Mouse (Mus musculus): ENCODE results near the gene Cbwd1.

The Cbwd1 gene

GRCm38 (mm10) chr19:24961172-24961962, at the start of gene Cbwd1:
TSS of gene Cbwd1 (minus strand) at chr19:24961610.
- DNase-seq = peak; percentile 98

GRCm38 (mm10) chr19:25008509-25008908, 47.1 kb upstream of the Cbwd1 start:
- DNase-seq = no peak

- no peak for DNase-seq
These were observed 45.3 kb upstream of the Cbwd1 start for GRCm38 (mm10) chr19:25006686-25007085.

- peak; percentile 46 for DNase-seq
These were observed 42.4 kb upstream of the Cbwd1 start for GRCm38 (mm10) chr19:25003810-25004209.

- DNase-seq = no peak
These were observed 41.4 kb upstream of the Cbwd1 start for GRCm38 (mm10) chr19:25002828-25003227.

GRCm38 (mm10) chr19:25002032-25002431, 40.6 kb upstream of the Cbwd1 start:
- no peak for DNase-seq

- DNase-seq = no peak
These were observed 38.7 kb upstream of the Cbwd1 start for GRCm38 (mm10) chr19:25000153-25000552.

- peak; percentile 80 for DNase-seq
These were observed 37.9 kb upstream of the Cbwd1 start, which contains the start of gene Dock8 for GRCm38 (mm10) chr19:24999201-24999886. TSS of gene Dock8 (plus strand) at chr19:24999534.

GRCm38 (mm10) chr19:24998561-24998960, 37.2 kb upstream of the Cbwd1 start:
- DNase-seq = no peak

- DNase-seq = no peak
These were observed 35.6 kb upstream of the Cbwd1 start for GRCm38 (mm10) chr19:24996815-24997704.

GRCm38 (mm10) chr19:24994900-24995299, 33.5 kb upstream of the Cbwd1 start:
- no peak for DNase-seq

GRCm38 (mm10) chr19:24993526-24993925, 32.1 kb upstream of the Cbwd1 start:
- DNase-seq = no peak

- DNase-seq = peak; percentile 61
These were observed 28.9 kb upstream of the Cbwd1 start for GRCm38 (mm10) chr19:24990138-24990822.

GRCm38 (mm10) chr19:24988831-24989230, 27.4 kb upstream of the Cbwd1 start:
- DNase-seq = no peak

GRCm38 (mm10) chr19:24987355-24987754, 25.9 kb upstream of the Cbwd1 start:
- DNase-seq = no peak

- DNase-seq = no peak
These were observed 23.6 kb upstream of the Cbwd1 start for GRCm38 (mm10) chr19:24985045-24985444.

- no peak for DNase-seq
These were observed 22.6 kb upstream of the Cbwd1 start for GRCm38 (mm10) chr19:24983857-24984498.

- DNase-seq = no peak
These were observed 21.6 kb upstream of the Cbwd1 start for GRCm38 (mm10) chr19:24983050-24983449.

GRCm38 (mm10) chr19:24981294-24981693, 19.9 kb upstream of the Cbwd1 start:
- DNase-seq = no peak

GRCm38 (mm10) chr19:24978852-24979842, 17.7 kb upstream of the Cbwd1 start:
- no peak for DNase-seq

- no peak for DNase-seq
These were observed 16.6 kb upstream of the Cbwd1 start for GRCm38 (mm10) chr19:24977991-24978390.
